Mouse (Mus musculus) adrenal gland, adult 10 weeks (tissue): ENCODE measurements around the gene Pipox. TPM values are rescaled to one million over a fixed set of nuclear protein-coding genes. Genes with fewer than 3 reads are reported as not detected.

ENCODE experiments used
- polyA plus RNA-seq: library from polyadenylated mRNA; stranded (reverse); fragments of 350-450 nt; fragmentation: Illumina TruSeq; extraction: RNeasy Lipid Tissue Mini Kit (QIAGEN cat#74804); gene quantifications from one replicate; pipeline ENCODE4 v1.2.3, GENCODE M21; 2014; ENCODE audit warnings: low read depth, low replicate concordance

Gene Pipox
- polyA plus RNA-seq, result 4.4 TPM

GRCm38 (mm10) chr11:77893787-77894718 lies at the start of gene Pipox:
Gene Pipox, minus strand, starts transcription at chr11:77894096.

GRCm38 (mm10) chr11:77930751-77931540 lies 37.0 kb upstream of the Pipox start, which contains the start of gene Sez6:
Gene Sez6, plus strand, starts transcription at chr11:77930800.

Other genes with a start within 250 kb of the Pipox start
- gene Nufip2, start 207.9 kb downstream of the Pipox start, polyA plus RNA-seq, result 124 TPM
- gene Cryba1, start 168.8 kb downstream of the Pipox start, polyA plus RNA-seq, result not detected
- gene Myo18a, start 130.8 kb downstream of the Pipox start, polyA plus RNA-seq, result 7.2 TPM
- not detected for gene Gm10277, start 106.3 kb downstream of the Pipox start, polyA plus RNA-seq
- gene Sez6, start 36.7 kb upstream of the Pipox start, polyA plus RNA-seq, result not detected
- gene Phf12, start 88.7 kb upstream of the Pipox start, polyA plus RNA-seq, result 20.4 TPM
- gene Dhrs13, start 138.2 kb upstream of the Pipox start, polyA plus RNA-seq, result 9.0 TPM
- gene Flot2, start 143.8 kb upstream of the Pipox start, polyA plus RNA-seq, result 14.0 TPM
- gene Eral1, start 186.3 kb upstream of the Pipox start, polyA plus RNA-seq, result 12.8 TPM
- gene Fam222b, start 200.6 kb upstream of the Pipox start, polyA plus RNA-seq, result 12.1 TPM